ENCODE assay signal across 8 mouse cellular contexts in genomic region chr7:139387921-139388669, GRCm38 (mm10). TPM values are rescaled to one million over a fixed set of nuclear protein-coding genes. Genes with fewer than 3 reads are reported as not detected.
A peak's percentile ranks its signal among the peaks of the same experiment; 100 is the strongest.
DNase-seq lines count a peak whose midpoint lies in the region; ATAC-seq and TF ChIP-seq lines count a peak whose summit lies in the region.

No protein-coding gene starts in this region.

- peak overlapping the region; percentile 39 for H3K4me2 ChIP-seq in intestine, embryonic 14.5 days (ENCODE audit: low read length)
- H3K4me2 ChIP-seq in midbrain, postnatal 0 days (ENCODE audit: low read depth, low read length, poor library complexity, severe bottlenecking), result peak overlapping the region; percentile 53

- no peaks in the 10 kb centered on the region for H3K36me3 ChIP-seq in intestine, embryonic 14.5 days (ENCODE audit: control insufficient read depth, insufficient read depth, low read length)
- H3K36me3 ChIP-seq in midbrain, postnatal 0 days (ENCODE audit: insufficient read depth, low read length), result no peaks in the 10 kb centered on the region

- peak overlapping the region; percentile 69 for H3K9ac ChIP-seq in intestine, embryonic 14.5 days (ENCODE audit: low read length)
- H3K9ac ChIP-seq in midbrain, postnatal 0 days (replicated peaks; ENCODE audit: low read length, poor library complexity, severe bottlenecking), result peak overlapping the region; percentile 86

- DNase-seq in embryo, embryonic 9.5 days (ENCODE audit: extremely low spot score), result peak; percentile 9
- no peak for DNase-seq in embryo, embryonic 10 days (ENCODE audit: low spot score)
- DNase-seq in thymus, postnatal 0 days (ENCODE audit: low spot score), result peak; percentile 10
- DNase-seq in thymus, postnatal 25 days, result no peak
- no peak for DNase-seq in intestine, embryonic 14.5 days (ENCODE audit: low spot score)
- DNase-seq in midbrain, postnatal 0 days (ENCODE audit: low spot score), result no peak
- DNase-seq in adipocyte (ENCODE audit: low spot score), result no peak

- peak overlapping the region; percentile 78 for H3K4me3 ChIP-seq in intestine, embryonic 14.5 days (ENCODE audit: low read depth, low read length)
- peak overlapping the region; percentile 86 for H3K4me3 ChIP-seq in midbrain, postnatal 0 days (ENCODE audit: low read depth, low read length)

- peaks cover 33% of the 10 kb centered on the region for H3K4me1 ChIP-seq in intestine, embryonic 14.5 days (replicated peaks; ENCODE audit: control insufficient read depth, insufficient read depth, low read length)
- H3K4me1 ChIP-seq in midbrain, postnatal 0 days (ENCODE audit: insufficient read depth, low read length), result peaks cover 13% of the 10 kb centered on the region

- H3K27ac ChIP-seq in intestine, embryonic 14.5 days (ENCODE audit: low read depth), result peak overlapping the region; percentile 88
- peak overlapping the region; percentile 77 for H3K27ac ChIP-seq in midbrain, postnatal 0 days (ENCODE audit: low read depth, low read length)

- TF ChIP-seq CTCF in midbrain, postnatal 0 days (IDR thresholded peaks at IDR 0.05), result no peak

- no peaks in the 10 kb centered on the region for H3K27me3 ChIP-seq in intestine, embryonic 14.5 days (replicated peaks; ENCODE audit: control insufficient read depth, insufficient read depth, low read length)
- no peaks in the 10 kb centered on the region for H3K27me3 ChIP-seq in midbrain, postnatal 0 days (ENCODE audit: insufficient read depth, low read length)

- peak; percentile 84; the same call in 1 of the 2 replicates for ATAC-seq in intestine, embryonic 14.5 days (replicated peaks; ENCODE audit: low FRiP score, low TSS enrichment, low read depth)
- ATAC-seq in midbrain, postnatal 0 days (ENCODE audit: low FRiP score), result peak; percentile 70; the same call in 1 of the 2 replicates
- ATAC-seq in frontal cortex, adult (ENCODE audit: low TSS enrichment), result no peak; the same call in 1 of the 2 replicates

- WGBS in intestine, embryonic 14.5 days, result 17% methylated on average over 16 of the region's 16 CpGs
- WGBS in midbrain, postnatal 0 days, result 18% methylated on average over 16 of the region's 16 CpGs

- H3K9me3 ChIP-seq in intestine, embryonic 14.5 days (ENCODE audit: control insufficient read depth, low read length), result no peaks in the 10 kb centered on the region
- H3K9me3 ChIP-seq in midbrain, postnatal 0 days (ENCODE audit: low read length), result no peaks in the 10 kb centered on the region

RNA-seq across cellular contexts. Expression of gene Inpp5a, which starts 0.8 kb away (rescaled TPM):
- polyA plus RNA-seq in thymus, postnatal 0 days (2015; fragmentation: Nextera tagmentation; extraction: Ambion mirVana), result 10.0 and 11.7 TPM in 2 replicates
- 44.2 and 49.8 TPM in 2 replicates for polyA plus RNA-seq in intestine, embryonic 14.5 days (2014; fragmentation: Nextera tagmentation; extraction: Ambion mirVana)
- total RNA-seq in midbrain, postnatal 0 days (2014; rRNA removed), result 15.1 and 20.9 TPM in 2 replicates
- polyA plus RNA-seq in midbrain, postnatal 0 days (2015; fragmentation: Nextera tagmentation; extraction: Ambion mirVana), result 20.4 and 21.2 TPM in 2 replicates

Comparison
In these comparisons a context has a peak if more than half of its experiments do, and no peak if none do; other contexts are left out.
1. DNase-seq: peak in embryo, embryonic 9.5 days (single experiment) and thymus, postnatal 0 days (single experiment); none in embryo, embryonic 10 days (single experiment), thymus, postnatal 25 days (single experiment), intestine, embryonic 14.5 days (single experiment), midbrain, postnatal 0 days (single experiment) and adipocyte (single experiment).